Comparison of ENCODE assay signal across 7 mouse cellular contexts in genomic region chr7:48788851-48789572, GRCm38 (mm10). TPM values are rescaled to one million over a fixed set of nuclear protein-coding genes. Genes with fewer than 3 reads are reported as not detected.
A peak's percentile ranks its signal among the peaks of the same experiment; 100 is the strongest.
DNase-seq lines count a peak whose midpoint lies in the region; ATAC-seq lines count a peak whose summit lies in the region.

Zdhhc13 (plus strand) TSS chr7:48789003.

- no peaks in the 10 kb centered on the region; the same call in 1 of the 2 replicates for H3K4me1 ChIP-seq in intestine, embryonic 15.5 days (replicated peaks)
- peaks cover 22% of the 10 kb centered on the region for H3K4me1 ChIP-seq in midbrain, embryonic 10.5 days

- no peaks in the 10 kb centered on the region for H3K36me3 ChIP-seq in intestine, embryonic 15.5 days
- H3K36me3 ChIP-seq in midbrain, embryonic 10.5 days = 0 out of 2 replicates have a peak, but pooled peaks cover 5% of the 10 kb centered on the region

- H3K27me3 ChIP-seq in intestine, embryonic 15.5 days (replicated peaks) = no peaks in the 10 kb centered on the region
- no peaks in the 10 kb centered on the region for H3K27me3 ChIP-seq in midbrain, embryonic 10.5 days (ENCODE audit: low read depth, poor library complexity, severe bottlenecking)

- H3K4me2 ChIP-seq in intestine, embryonic 15.5 days (replicated peaks) = peak within 1 kb of the TSS; percentile 70

- ATAC-seq in intestine, embryonic 15.5 days = peak; percentile 99

- H3K4me3 ChIP-seq in intestine, embryonic 15.5 days (replicated peaks) = peak within 1 kb of the TSS; percentile 78
- peak within 1 kb of the TSS; percentile 86 for H3K4me3 ChIP-seq in midbrain, embryonic 10.5 days

- no peaks in the 10 kb centered on the region for H3K9me3 ChIP-seq in intestine, embryonic 15.5 days
- no peaks in the 10 kb centered on the region for H3K9me3 ChIP-seq in midbrain, embryonic 10.5 days (replicated peaks)

- intact Hi-C loops in gastrocnemius, postnatal 36 days (cut with DNase I) = no loop called here
- intact Hi-C loops in left cerebral cortex, postnatal 25 days (cut with DNase I) = no loop called here

- peak within 1 kb of the TSS; percentile 81 for H3K9ac ChIP-seq in intestine, embryonic 15.5 days

- WGBS in intestine, embryonic 15.5 days = under 1% methylated on average over 57 of the region's 57 CpGs
- under 1% methylated on average over 56 of the region's 57 CpGs for WGBS in midbrain, embryonic 10.5 days

- peak; percentile 94 for DNase-seq in adrenal gland, adult 2 months
- DNase-seq in embryo, embryonic 11.5 days (ENCODE audit: low read depth, low spot score) = peak; percentile 84
- DNase-seq in gastrocnemius, postnatal 36 days = peak; percentile 80 to 88
- DNase-seq in left cerebral cortex, postnatal 25 days (ENCODE audit: low spot score in 2 of 2) = peak; percentile 93 to 97
- peak; percentile 93 for DNase-seq in midbrain, embryonic 10.5 days (ENCODE audit: low spot score)
- DNase-seq in right cerebral cortex, postnatal 4 days = peak; percentile 88

- H3K27ac ChIP-seq in intestine, embryonic 15.5 days = peak within 1 kb of the TSS; percentile 86
- H3K27ac ChIP-seq in midbrain, embryonic 10.5 days (replicated peaks) = peak within 1 kb of the TSS; percentile 91

RNA-seq across cellular contexts. Expression of gene Zdhhc13, which starts in this region (rescaled TPM):
- total RNA-seq in adrenal gland, adult 2 months (2021) = 10 to 100 TPM in 1 of 2 experiments, 1 to 10 TPM in 1; 7.0 to 10.5 TPM
- polyA plus RNA-seq in adrenal gland, adult 2 months (2012; rRNA removed) = 1.5 TPM in 2 replicates
- 1 to 10 TPM; 2.5 to 4.8 TPM for total RNA-seq in gastrocnemius, postnatal 36 days (2021)
- 39.5 and 41.5 TPM in 2 replicates for polyA plus RNA-seq in intestine, embryonic 15.5 days (2015; fragmentation: Nextera tagmentation; extraction: Ambion mirVana)
- 10 to 100 TPM; 25.9 to 31.0 TPM for total RNA-seq in left cerebral cortex, postnatal 25 days (2021)
- polyA plus RNA-seq in midbrain, embryonic 10.5 days (2016; fragmentation: Nextera tagmentation; extraction: Ambion mirVana) = 30.9 and 34.0 TPM in 2 replicates

Comparison
In these comparisons a context has a peak if more than half of its experiments do, and no peak if none do; other contexts are left out.
1. Peak in every context shown above with its lines: DNase-seq, ATAC-seq, H3K4me3 ChIP-seq and H3K27ac ChIP-seq.
2. RNA of gene Zdhhc13 (polyA plus RNA-seq): 39.5 to 41.5 TPM in intestine, embryonic 15.5 days and 30.9 to 34.0 TPM in midbrain, embryonic 10.5 days; 1.5 TPM in adrenal gland, adult 2 months; every median in the first group is over 10 times any median in the second.